Mouse (Mus musculus) stomach, postnatal 0 days (tissue): Measurements from ENCODE around the gene Nckap5. TPM values are rescaled to one million over a fixed set of nuclear protein-coding genes. Genes with fewer than 3 reads are reported as not detected.

Source experiments
- ATAC-seq: fragments of 200-750 bp; cut with Nextera tagmentation; 2 replicates; pipeline ENCODE4 v1.8.0; 2017; ENCODE audit not compliant: low FRiP score, low TSS enrichment
- DNase-seq: peaks from one replicate; pipeline ENCODE4 v3.0.0-alpha.2; 2016; ENCODE audit warnings: low spot score
- H3K27ac ChIP-seq: fragments of 300-500 bp; sonication (generic); replicated peaks from 2 replicates; pipeline ENCODE4 v1.5.1; 2014; ENCODE audit warnings: mild to moderate bottlenecking, control low read depth
- H3K27me3 ChIP-seq: fragments of 300-500 bp; sonication (generic); 2 replicates; pipeline ENCODE4 v1.6.1; 2014; ENCODE audit warnings: low read length; ENCODE audit not compliant: control insufficient read depth, insufficient read depth
- H3K36me3 ChIP-seq: fragments of 300-500 bp; sonication (generic); 2 replicates; pipeline ENCODE4 v1.6.1; 2014; ENCODE audit warnings: low read length, mixed read lengths; ENCODE audit not compliant: control insufficient read depth, insufficient read depth
- H3K4me1 ChIP-seq: fragments of 300-500 bp; sonication (generic); replicated peaks from 2 replicates; pipeline ENCODE4 v1.6.1; 2014; ENCODE audit warnings: antibody characterized with exemption; ENCODE audit not compliant: control insufficient read depth, insufficient read depth
- H3K4me2 ChIP-seq: fragments of 300-500 bp; sonication (generic); replicated peaks from 2 replicates; pipeline ENCODE4 v1.6.1; 2014; ENCODE audit warnings: low read depth, mild to moderate bottlenecking, control low read depth, moderate library complexity
- H3K4me3 ChIP-seq: fragments of 300-500 bp; sonication (generic); 2 replicates; pipeline ENCODE4 v1.5.1; 2014; ENCODE audit warnings: low read depth, low read length, control low read depth
- H3K9ac ChIP-seq: fragments of 300-500 bp; sonication (generic); 2 replicates; pipeline ENCODE4 v1.6.1; 2014; ENCODE audit warnings: mild to moderate bottlenecking, low read length, control low read depth, mixed read lengths
- H3K9me3 ChIP-seq: fragments of 300-500 bp; sonication (generic); 2 replicates; pipeline ENCODE4 v1.6.1; 2016; ENCODE audit warnings: low read length; ENCODE audit not compliant: control insufficient read depth
- CTCF ChIP-seq: IDR thresholded peaks from 2 replicates; pipeline ENCODE4 v1.5.1; 2016; ENCODE audit warnings: antibody characterized with exemption, low read depth, mild to moderate bottlenecking, moderate library complexity
- EP300 ChIP-seq: optimal IDR thresholded peaks from 2 replicates; pipeline ENCODE3; 2016; ENCODE audit warnings: antibody characterized with exemption
- WGBS: fragments of 180-500 bp; shearing (Covaris S2); extraction: QIAGEN DNeasy Blood & Tissue Kit; methylation state at CpG from one replicate; pipeline ENCODE4 v1.1.7; 2014; 5-methylcytosine and 5-hydroxymethylcytosine counted together
- polyA plus RNA-seq: library from polyadenylated mRNA; unstranded; fragments of >200 nt; fragmentation: Nextera tagmentation; extraction: Ambion mirVana; gene quantifications from 2 replicates; pipeline ENCODE4 v1.2.1, GENCODE M21; 2015

Gene Nckap5
- polyA plus RNA-seq, 1 experiment from 2014 or later: 1.9 TPM

DNA sequence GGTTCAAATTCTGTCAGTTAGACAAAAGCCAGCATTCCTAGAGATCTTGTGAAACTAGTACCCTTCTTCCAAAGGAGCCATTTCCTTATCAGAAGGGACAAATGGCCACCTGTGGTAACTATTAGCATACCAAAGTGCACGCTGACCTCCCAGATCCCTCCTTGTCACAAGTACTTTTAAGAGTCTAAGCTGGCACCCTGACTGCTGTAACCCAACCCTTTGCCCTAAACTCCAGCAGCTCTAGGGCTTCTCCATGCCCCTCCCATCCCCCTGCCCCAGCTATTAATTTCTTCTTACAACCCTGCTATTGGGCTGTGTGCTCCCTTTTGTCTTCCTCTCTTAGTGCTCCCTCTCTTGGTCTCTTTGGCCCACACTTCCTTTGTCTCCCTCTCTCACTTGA, 155.5 kb downstream of the Nckap5 start:
- Histone ChIP-seq H3K27ac (no peak overlapping the region), H3K4me1 (no peaks in the 10 kb centered on the region), H3K36me3 (no peaks in the 10 kb centered on the region), H3K9me3 (no peaks in the 10 kb centered on the region), H3K4me3 (no peak overlapping the region), H3K9ac (no peak overlapping the region), H3K4me2 (no peak overlapping the region), H3K27me3 (no peaks in the 10 kb centered on the region)
- TF ChIP-seq CTCF: no peak
- TF ChIP-seq EP300: no peak
- ATAC-seq (no peak), DNase-seq (no peak)
- 67% methylated on average over 1 of the region's 1 CpGs for WGBS

DNA sequence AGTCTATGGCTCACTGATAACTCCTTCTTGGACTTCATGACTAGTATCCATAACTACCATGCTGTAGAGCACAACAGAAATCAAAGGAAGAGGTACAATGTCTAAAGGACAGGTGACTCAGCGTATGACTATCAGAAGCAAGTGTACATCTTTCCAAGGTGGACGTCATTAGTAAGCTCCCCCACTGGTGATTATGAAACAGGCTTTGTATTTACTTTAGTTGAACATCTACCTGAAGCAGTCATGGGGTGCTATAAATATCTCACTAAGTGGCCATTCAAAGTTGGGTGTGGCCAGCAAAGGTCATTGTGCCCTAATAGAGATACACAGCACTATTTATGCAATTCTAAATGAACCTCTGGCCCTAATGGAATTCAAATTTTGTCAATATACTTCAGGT, 157.4 kb downstream of the Nckap5 start:
- no peaks in the 10 kb centered on the region for H3K4me1 ChIP-seq
- H3K36me3 ChIP-seq: no peaks in the 10 kb centered on the region
- no peaks in the 10 kb centered on the region for H3K27me3 ChIP-seq
- no peak for DNase-seq
- H3K4me2 ChIP-seq: no peak overlapping the region
- H3K4me3 ChIP-seq: no peak overlapping the region
- ATAC-seq: peak; percentile 90
- WGBS: 67% methylated on average over 2 of the region's 2 CpGs
- no peak overlapping the region for H3K27ac ChIP-seq
- no peaks in the 10 kb centered on the region for H3K9me3 ChIP-seq
- no peak overlapping the region for H3K9ac ChIP-seq
- TF ChIP-seq EP300 (no peak), CTCF (no peak)

DNA sequence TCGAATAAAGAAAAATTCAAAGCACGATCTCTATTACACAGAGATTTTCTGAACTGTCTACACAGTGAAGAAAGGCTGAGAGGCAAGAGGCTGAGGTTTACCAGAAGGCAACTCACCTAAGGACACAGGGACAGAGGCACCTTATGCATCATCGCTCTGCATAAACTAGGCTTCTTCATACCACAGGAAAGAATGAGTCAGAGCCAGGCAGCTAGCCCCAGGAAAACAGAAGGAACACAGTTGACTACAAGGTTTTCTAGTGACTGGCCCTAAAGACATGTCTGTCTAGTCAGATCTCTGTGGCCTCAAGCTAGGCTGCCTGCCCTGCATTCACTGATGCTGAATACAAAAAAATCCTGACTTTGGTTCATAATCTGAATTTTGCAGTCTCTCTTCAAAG, 160.1 kb downstream of the Nckap5 start:
- Histone ChIP-seq H3K9me3 (no peaks in the 10 kb centered on the region), H3K9ac (no peak overlapping the region), H3K4me3 (no peak overlapping the region), H3K27me3 (no peaks in the 10 kb centered on the region), H3K36me3 (no peaks in the 10 kb centered on the region), H3K27ac (no peak overlapping the region), H3K4me2 (no peak overlapping the region), H3K4me1 (no peaks in the 10 kb centered on the region)
- 95% methylated on average over 3 of the region's 3 CpGs for WGBS
- ATAC-seq: no peak
- TF ChIP-seq CTCF: no peak
- TF ChIP-seq EP300: no peak
- no peak for DNase-seq

DNA sequence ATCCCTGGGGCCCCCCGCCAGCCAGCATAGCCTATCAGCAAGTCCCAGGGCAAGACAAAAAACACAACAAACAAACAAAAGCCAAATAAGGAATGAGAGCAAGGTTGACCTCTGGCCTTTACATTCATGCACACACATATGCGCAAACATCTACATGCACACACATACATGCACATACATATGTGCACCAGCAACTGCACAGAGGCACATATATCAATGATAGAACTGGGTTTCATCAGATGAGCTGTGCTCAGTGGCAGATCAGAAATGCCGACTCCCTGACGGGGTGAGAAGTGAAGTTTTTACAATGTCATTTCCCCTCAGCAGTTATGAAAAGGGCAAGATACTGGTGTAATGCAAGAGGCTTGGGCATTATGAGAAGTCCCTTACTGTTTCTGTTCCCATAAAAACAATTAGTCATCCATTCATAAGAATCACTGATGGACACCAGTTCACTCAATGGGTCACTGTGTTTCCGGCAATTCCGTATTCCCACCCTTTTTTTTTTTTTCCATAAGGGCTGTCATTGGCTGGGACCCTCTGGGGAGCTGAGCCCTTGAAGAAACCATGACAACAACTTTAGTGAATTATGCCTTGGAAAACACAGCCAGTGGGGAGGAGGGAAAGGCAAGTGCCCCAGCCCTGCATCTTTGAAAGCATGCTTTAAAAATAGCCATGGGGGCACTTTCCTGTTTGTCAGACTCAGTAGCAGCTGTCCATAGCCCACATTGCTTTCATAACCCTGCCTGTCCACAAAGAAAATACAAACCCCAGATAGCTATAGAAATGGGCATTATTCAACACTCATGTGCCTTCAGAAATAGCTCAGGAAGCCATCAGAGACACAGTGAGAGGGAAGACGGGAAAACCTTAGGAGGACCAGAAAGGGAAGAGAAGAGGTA, 170.2 kb downstream of the Nckap5 start:
- no peak for ATAC-seq
- H3K27ac ChIP-seq: 0 out of 2 replicates have a peak overlapping the region, but pooled peaks have one; percentile 13
- WGBS: 74% methylated on average over 7 of the region's 7 CpGs

DNA sequence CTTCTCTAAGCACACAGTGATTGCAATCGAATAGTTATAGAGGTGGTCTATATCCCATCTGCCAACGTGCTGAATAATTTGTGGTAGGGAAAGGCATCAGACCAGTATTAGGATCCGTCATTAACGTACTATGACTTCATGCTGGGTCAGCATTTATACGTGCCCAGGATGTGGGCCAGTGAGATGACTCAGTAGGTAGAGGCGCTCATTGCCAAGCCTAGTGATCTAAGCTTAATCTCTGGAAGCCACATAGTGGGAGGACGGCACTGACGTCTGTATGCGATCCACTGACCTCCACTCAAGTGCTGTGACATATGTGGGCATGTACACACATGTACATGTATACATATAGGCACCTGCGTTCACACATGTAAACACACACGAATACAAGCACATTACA, 171.9 kb downstream of the Nckap5 start:
- Histone ChIP-seq H3K4me3 (no peak overlapping the region), H3K4me2 (no peak overlapping the region), H3K27me3 (no peaks in the 10 kb centered on the region), H3K4me1 (no peaks in the 10 kb centered on the region), H3K9me3 (no peaks in the 10 kb centered on the region), H3K36me3 (no peaks in the 10 kb centered on the region), H3K9ac (no peak overlapping the region), H3K27ac (no peak overlapping the region)
- DNase-seq: no peak
- 91% methylated on average over 11 of the region's 11 CpGs for WGBS
- TF ChIP-seq EP300 (no peak), CTCF (no peak)
- no peak for ATAC-seq

More for the DNA sequence above, 170.2 kb downstream of the Nckap5 start:
- TF ChIP-seq EP300: no peak
- TF ChIP-seq CTCF: no peak
- no peaks in the 10 kb centered on the region for H3K4me1 ChIP-seq
- H3K4me3 ChIP-seq: no peak overlapping the region
- DNase-seq: no peak
- H3K4me2 ChIP-seq: no peak overlapping the region
- H3K36me3 ChIP-seq: no peaks in the 10 kb centered on the region
- no peaks in the 10 kb centered on the region for H3K27me3 ChIP-seq
- no peaks in the 10 kb centered on the region for H3K9me3 ChIP-seq
- H3K9ac ChIP-seq: no peak overlapping the region

DNA sequence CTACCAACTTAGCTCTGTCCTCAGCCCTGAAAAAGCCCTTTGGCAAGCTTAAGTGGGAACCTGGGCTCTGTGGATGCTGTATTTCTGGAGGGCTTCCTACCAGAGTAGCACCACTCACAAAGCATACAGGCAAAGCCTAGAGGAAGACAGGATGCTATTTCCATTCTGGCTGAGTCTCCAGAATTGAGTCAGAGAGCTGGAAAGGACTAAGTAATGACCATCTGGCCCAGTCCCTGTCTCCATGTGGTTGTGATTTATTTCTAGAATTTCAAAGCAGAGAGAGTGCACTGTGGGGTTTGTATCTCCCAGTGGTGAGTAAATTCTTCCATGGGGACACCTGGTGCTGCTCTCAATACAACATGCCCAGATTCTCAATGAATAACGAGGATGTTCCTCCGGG, 174.4 kb downstream of the Nckap5 start:
- ATAC-seq (no peak), DNase-seq (no peak)
- Histone ChIP-seq H3K9ac (no peak overlapping the region), H3K9me3 (no peaks in the 10 kb centered on the region), H3K36me3 (no peaks in the 10 kb centered on the region), H3K27ac (no peak overlapping the region; the same call in 1 of the 2 replicates), H3K27me3 (no peaks in the 10 kb centered on the region), H3K4me1 (no peaks in the 10 kb centered on the region), H3K4me2 (no peak overlapping the region), H3K4me3 (no peak overlapping the region)
- no peak for TF ChIP-seq CTCF
- no peak for TF ChIP-seq EP300
- 51% methylated on average over 2 of the region's 2 CpGs for WGBS
